Mouse (Mus musculus): ENCODE data around the gene Ttll9. TPM values are rescaled to one million over a fixed set of nuclear protein-coding genes. Genes with fewer than 3 reads are reported as not detected.
A peak's percentile ranks its signal among the peaks of the same experiment; 100 is the strongest.

The Ttll9 gene
- total RNA-seq, 2 experiments from 2014 or later: 1.7 to 2.4 TPM

- no peak for ATAC-seq (replicated peaks; ENCODE audit: poor library complexity, severe bottlenecking)
Observed at GRCm38 (mm10) chr2:152941106-152941505, 21.2 kb upstream of the Ttll9 start.

- no peak for ATAC-seq (replicated peaks; ENCODE audit: poor library complexity, severe bottlenecking)
Observed at GRCm38 (mm10) chr2:152941776-152942175, 20.5 kb upstream of the Ttll9 start.

GRCm38 (mm10) chr2:152942898-152943515, 19.3 kb upstream of the Ttll9 start:
- ATAC-seq (replicated peaks; ENCODE audit: poor library complexity, severe bottlenecking): peak; percentile 28

DNA sequence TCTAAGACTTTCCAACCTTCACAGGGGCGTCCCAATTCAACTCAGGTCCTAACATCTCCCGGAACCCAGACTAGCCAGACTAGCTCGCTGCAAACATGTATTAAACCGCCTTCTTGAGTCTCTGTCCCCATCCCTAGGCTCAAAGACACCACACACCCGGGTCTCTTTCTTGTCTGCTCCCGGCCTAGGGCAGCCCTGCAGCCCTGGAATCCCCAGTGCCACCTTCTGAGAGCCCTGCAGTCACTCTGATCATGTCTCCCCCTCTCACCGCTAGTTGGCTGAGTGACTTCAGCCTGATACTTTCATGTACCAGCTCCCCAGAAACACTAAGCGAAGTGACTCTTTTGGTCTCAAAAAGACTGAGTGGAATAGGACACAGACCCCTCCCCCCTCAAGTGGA, 18.7 kb upstream of the Ttll9 start:
- ATAC-seq (replicated peaks; ENCODE audit: poor library complexity, severe bottlenecking): no peak

DNA sequence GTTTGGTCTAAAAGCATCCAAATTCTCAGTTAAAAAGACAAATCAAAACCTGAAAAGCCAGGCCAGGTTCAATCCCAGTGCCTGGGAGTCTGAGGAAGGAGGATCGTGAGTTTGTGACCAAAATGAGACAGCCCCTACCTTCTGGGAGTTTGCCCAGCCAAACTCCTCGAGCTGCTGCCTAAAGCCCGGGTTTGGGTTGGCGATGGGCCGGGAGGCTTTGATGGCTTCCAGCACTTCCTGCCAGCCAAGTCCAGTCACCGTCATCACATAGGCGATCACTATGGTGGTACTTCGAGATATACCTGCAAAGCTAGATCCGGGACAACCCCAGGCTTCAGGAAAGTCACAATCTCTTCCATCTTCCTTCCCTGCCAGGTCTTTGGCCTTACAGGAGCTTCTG, 18.3 kb upstream of the Ttll9 start:
- no peak for ATAC-seq (replicated peaks; ENCODE audit: poor library complexity, severe bottlenecking)

DNA sequence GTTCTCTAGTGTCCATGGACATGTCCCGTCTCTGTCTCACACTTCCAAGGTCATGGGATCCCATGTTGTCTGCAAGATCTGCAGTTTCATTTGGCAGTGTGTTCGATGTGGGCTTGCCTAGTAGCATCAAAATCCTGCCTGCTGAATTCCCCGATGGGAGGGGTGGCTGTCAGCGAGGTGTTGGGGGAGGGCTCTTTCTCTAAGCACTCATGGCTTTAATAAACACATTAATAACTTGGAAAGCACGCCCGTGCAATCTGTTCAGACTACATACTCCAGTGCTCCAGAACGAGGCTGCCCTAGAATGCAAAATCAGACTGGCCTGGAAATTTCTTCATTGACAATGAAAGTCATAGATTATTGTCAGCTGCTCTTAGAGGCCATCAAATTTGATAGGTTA, 15.2 kb upstream of the Ttll9 start:
- no peak for ATAC-seq (replicated peaks; ENCODE audit: poor library complexity, severe bottlenecking)

DNA sequence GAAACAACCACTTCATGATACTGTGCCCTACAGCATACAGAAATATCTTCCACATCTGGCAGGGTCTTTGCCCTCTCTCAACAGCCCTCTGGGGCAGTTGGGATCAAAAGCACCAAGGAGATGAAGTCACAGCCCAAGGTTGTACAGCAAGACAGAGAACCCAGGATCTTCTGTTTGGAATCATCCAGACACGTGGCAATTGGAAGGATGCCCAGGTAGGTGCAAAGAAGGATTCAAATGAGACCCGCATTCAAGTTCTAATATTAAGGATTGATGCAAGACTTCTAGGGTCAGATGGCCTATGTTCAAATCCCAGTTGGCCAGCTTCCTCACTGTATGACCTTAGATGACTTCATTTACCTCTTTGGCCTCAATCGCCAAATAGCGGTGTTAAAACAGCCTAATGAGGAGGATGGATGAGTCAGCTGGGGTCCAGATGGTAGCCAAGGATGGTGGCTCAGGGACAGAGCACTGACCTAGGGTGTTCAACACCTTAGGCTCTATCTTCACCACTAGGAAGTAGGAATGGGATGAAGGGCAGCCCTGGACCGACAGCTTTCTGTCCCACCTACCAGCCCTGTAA, 13.8 kb upstream of the Ttll9 start:
- ATAC-seq (replicated peaks; ENCODE audit: poor library complexity, severe bottlenecking): no peak

DNA sequence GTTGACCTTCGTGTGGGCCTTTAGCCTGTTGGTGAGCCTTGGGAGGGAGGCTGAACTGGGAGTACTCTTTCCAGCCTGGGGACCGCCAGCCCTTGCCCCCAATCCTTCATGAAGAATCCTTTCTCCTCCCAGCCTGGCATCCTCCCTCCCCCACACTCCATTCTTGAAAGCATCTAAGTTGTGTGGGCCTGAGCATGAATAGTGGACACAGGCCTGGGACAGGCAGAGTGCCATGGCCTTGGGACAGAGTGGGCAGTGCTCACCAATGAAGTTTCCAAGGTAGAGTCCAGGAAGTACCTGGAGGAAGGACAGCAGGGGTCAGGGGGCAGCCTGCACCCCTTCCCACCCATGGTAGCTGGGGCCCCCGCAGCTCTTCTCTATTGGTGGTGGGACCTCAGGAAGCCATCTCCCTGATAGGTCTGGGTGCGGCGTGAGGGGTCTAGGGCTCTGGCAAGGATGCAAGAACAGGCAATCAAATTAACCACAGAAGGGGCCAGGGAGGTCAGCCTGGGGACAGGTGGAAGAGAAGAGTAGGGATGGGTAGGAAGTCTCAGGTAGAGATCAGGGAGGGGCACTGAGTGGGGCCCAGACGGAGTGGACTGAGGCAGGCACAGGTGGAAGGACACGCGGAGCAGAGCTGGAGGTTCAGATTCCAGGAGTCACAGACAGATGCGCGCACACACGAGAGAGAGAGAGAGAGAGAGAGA, 11.8 kb upstream of the Ttll9 start:
- ATAC-seq (replicated peaks; ENCODE audit: poor library complexity, severe bottlenecking): no peak

DNA sequence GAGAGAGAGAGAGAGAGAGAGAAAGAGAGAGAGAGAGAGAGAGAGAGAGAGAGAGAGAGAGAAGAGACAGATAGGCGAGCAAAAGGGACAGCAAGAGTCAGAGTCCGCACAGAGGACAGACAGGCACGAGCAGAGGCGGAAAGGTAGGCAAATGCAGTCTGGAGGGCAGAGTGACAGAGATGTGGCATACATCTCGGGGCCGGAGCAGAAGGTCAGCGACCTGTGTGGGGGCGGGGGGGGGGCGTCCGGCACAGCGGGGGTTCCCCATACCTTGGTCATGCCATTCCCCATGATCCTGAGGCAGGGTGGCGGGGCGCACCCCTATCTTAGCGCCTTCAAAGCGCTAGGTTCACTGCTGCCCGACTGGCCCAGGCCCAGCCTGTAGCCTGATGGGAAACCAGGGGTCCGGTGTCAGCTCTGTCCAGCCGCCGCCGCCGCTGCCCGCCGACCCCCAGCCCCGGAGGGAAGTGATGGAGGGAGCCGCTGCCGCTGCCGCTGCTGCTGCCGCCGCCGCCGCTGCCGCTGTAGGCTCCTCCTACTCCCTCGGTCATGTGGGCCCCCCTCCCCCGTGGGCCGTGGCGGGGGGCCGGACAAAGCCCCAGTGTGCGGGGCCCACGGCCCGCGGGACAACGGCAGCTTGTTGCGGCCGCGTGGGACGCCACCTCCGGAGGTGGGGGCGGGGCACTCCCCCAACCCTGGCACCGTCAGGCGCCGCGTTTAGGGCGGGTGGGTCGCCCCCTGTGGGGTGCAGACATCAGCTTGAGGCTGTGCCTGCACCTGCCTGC, 11.0 kb upstream of the Ttll9 start, which contains the start of gene Dusp15:
TSS of gene Dusp15 (minus strand) at position 634 of the 785 bp plus-strand sequence.
- peak; percentile 84 for ATAC-seq (replicated peaks; ENCODE audit: poor library complexity, severe bottlenecking)

DNA sequence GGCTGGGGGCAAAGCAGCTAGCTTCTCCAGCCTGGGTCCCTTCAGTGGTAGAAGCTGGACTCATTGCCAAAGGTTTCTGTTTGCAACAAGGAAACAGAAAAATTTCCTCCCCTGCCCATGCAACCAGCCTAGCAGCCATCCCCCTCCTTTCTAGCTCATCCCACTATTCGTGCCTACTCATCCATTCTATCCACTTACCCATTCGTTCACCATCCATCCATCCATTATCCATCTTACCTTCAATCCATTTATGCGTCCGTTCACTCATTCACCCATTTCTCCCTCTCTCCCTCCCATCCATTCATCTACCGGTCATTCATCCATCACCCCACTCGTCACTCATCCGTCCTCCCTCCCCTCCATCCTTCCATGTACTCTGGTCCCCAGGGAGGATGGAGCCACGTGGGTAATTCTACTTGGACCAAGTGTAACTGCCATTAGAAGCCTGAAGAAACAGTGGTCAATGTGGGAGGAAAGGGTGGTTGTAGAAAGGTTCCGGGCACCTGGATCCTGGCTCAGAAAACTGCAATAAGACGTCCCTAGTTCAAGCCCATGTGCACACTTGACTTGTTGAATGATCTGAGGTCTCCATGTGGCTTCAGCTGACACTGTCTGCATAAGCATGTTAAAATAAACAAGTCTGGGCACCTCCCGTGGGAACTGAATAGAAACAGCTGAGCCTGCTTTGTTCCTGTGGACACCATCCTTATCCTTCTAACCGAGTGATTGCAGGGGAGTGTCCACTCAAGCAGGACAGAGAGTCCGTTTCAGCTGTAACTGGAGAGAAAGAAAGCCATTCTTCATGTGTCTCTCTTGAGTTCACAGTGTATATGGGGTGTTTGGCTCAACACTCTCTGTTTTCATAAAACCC, 10.2 kb upstream of the Ttll9 start:
- no peak for ATAC-seq (replicated peaks; ENCODE audit: poor library complexity, severe bottlenecking)

DNA sequence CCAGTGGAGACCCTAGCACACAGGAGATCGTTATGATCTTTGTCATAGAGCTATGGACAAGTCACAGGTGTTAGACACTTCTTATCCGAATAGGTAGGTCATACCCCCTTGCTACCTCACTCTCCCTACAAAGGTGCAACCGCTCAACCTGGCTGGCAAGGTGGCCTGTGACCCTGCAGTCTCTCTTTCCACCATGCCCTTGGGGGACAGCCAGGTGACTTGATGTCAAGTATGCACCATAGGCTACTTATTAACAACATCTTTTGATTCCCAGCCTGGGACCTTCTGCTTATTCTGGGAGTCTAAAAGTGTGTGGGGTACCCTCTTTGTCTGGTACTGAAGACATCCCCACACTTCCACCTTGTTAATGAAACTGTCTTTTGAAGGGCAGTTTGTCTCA, 4.2 kb upstream of the Ttll9 start:
- ATAC-seq (replicated peaks; ENCODE audit: poor library complexity, severe bottlenecking): no peak

- ATAC-seq (replicated peaks; ENCODE audit: poor library complexity, severe bottlenecking): no peak
Observed at GRCm38 (mm10) chr2:152965555-152965954, 3.3 kb downstream of the Ttll9 start.

- no peak for ATAC-seq (replicated peaks; ENCODE audit: poor library complexity, severe bottlenecking)
Observed at GRCm38 (mm10) chr2:152976991-152977390, 14.7 kb downstream of the Ttll9 start.

DNA sequence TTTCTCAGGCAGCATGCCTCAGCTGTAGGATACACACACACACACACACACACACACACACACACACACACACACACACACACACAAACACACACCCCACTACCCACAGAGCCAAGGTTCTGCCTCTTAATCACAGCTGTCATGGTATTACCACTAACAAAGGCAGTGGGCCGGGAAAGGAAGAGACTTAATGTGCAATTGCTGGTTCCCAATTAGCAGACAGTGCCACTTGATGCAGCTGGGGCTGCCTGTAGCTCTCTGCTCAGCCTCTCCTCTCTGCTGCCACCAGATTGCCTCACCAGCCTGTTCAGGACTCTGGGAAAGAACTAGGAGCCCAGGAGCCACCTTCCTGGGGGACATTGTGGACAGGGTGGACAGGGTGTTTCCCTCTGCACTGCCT, 23.3 kb downstream of the Ttll9 start:
- no peak for ATAC-seq (replicated peaks; ENCODE audit: poor library complexity, severe bottlenecking)

GRCm38 (mm10) chr2:152991529-152991928, 29.2 kb downstream of the Ttll9 start:
- ATAC-seq (replicated peaks; ENCODE audit: poor library complexity, severe bottlenecking): peak; percentile 62; the same call in 1 of the 2 replicates

DNA sequence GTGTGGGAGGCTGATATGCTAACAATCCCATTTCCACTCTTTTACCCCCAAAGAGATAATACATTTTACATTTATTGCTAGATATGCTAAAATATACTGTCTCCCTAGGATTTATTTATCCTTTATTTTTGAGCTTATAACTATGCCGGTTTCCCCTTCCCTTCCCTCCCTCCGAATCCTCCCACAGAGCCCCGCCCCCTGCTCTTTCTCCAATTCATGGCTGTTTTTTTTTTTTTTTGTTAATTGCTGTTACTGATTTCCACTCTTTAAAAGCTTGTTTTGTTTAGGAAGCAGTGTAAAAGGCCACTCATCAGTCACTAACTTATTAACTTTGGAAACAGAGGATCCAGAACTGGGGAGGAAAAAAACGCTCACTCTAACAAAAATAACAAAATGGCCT, 34.8 kb downstream of the Ttll9 start:
- ATAC-seq (replicated peaks; ENCODE audit: poor library complexity, severe bottlenecking): no peak

GRCm38 (mm10) chr2:153002492-153003248, 40.4 kb downstream of the Ttll9 start:
- peak; percentile 85 for ATAC-seq (replicated peaks; ENCODE audit: poor library complexity, severe bottlenecking)

DNA sequence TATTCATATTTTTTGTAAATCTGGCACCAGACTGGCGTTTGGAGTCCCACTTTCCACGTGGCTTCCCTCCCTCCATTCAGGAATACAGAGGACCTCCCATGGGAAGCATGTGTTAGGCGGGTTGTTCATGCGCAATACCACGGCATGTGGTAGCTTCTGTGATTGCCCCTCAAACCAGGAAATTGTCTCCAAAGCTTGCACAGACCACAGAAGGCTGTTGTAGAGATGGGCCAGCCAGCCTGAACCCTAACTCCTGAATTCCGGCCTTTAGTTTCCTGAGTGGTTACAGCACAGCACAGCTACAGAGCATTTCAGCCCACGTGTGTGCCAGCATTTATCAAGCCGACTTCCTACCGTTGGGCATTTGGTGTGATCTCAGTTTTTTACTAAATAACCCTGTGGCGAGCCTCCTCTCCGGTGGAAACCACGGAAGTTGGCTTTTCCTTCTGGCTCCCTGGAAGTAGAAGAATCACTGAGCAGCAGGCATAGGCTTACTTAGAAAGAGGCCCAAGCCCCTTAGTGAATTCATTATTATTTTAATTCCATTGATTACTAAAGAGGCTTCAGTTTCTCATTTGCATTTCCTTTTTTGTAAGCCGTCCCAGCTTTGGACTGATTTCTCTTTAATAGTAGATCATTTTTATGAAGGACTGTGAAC, 41.5 kb downstream of the Ttll9 start:
- ATAC-seq (replicated peaks; ENCODE audit: poor library complexity, severe bottlenecking): peak; percentile 70

- no peak for ATAC-seq (replicated peaks; ENCODE audit: poor library complexity, severe bottlenecking)
Observed at GRCm38 (mm10) chr2:153005981-153006380, 43.7 kb downstream of the Ttll9 start.

Measured in granulocyte monocyte progenitor cell, adult 5-6 weeks (primary cell).